Mouse (Mus musculus) limb, embryonic 13.5 days (tissue): ENCODE data around the gene Get4. TPM values are rescaled to one million over a fixed set of nuclear protein-coding genes. Genes with fewer than 3 reads are reported as not detected.

Source experiments
- ATAC-seq: fragments of 200-750 bp; cut with Nextera tagmentation; 2 replicates; pipeline ENCODE4 v1.8.0; 2017; ENCODE audit warnings: low read depth, moderate number of reproducible peaks, moderate TSS enrichment; ENCODE audit not compliant: low FRiP score
- H3K27ac ChIP-seq: fragments of 300-500 bp; sonication (generic); 2 replicates; pipeline ENCODE4 v1.5.1; 2015; ENCODE audit warnings: inconsistent platforms, mild to moderate bottlenecking, moderate library complexity
- H3K27me3 ChIP-seq: fragments of 300-500 bp; sonication (generic); 2 replicates; pipeline ENCODE4 v1.6.1; 2015; ENCODE audit warnings: mild to moderate bottlenecking, inconsistent platforms
- H3K36me3 ChIP-seq: fragments of 300-500 bp; sonication (generic); 2 replicates; pipeline ENCODE4 v1.6.1; 2015; ENCODE audit warnings: inconsistent platforms, mild to moderate bottlenecking, moderate library complexity
- H3K4me1 ChIP-seq: fragments of 300-500 bp; sonication (generic); 2 replicates; pipeline ENCODE4 v1.6.1; 2015; ENCODE audit warnings: inconsistent platforms
- H3K4me2 ChIP-seq: fragments of 300-500 bp; sonication (generic); replicated peaks from 2 replicates; pipeline ENCODE4 v1.6.1; 2015; ENCODE audit warnings: inconsistent platforms, mild to moderate bottlenecking, moderate library complexity
- H3K4me3 ChIP-seq: fragments of 300-500 bp; sonication (generic); 2 replicates; pipeline ENCODE4 v1.5.1; 2015; ENCODE audit warnings: moderate library complexity, mild to moderate bottlenecking, inconsistent platforms
- H3K9ac ChIP-seq: fragments of 300-500 bp; sonication (generic); 2 replicates; pipeline ENCODE4 v1.6.1; 2015; ENCODE audit warnings: mild to moderate bottlenecking, inconsistent platforms
- H3K9me3 ChIP-seq: fragments of 300-500 bp; sonication (generic); 2 replicates; pipeline ENCODE4 v1.6.1; 2016; ENCODE audit warnings: inconsistent platforms
- WGBS: fragments of 180-500 bp; shearing (Covaris S2); methylation state at CpG from one replicate; pipeline ENCODE4 v1.1.7; 2015; 5-methylcytosine and 5-hydroxymethylcytosine counted together
- polyA plus RNA-seq: library from polyadenylated mRNA; unstranded; fragments of >200 nt; fragmentation: Nextera tagmentation; extraction: Ambion mirVana; gene quantifications from 2 replicates; pipeline ENCODE4 v1.2.1, GENCODE M21; 2015

The Get4 gene
- polyA plus RNA-seq, 1 experiment from 2014 or later: 155 TPM

- WGBS: 80% methylated on average over 12 of the region's 12 CpGs
- no peaks in the 10 kb centered on the region for H3K9me3 ChIP-seq
- no peaks in the 10 kb centered on the region for H3K27me3 ChIP-seq
- no peak overlapping the region for H3K9ac ChIP-seq
- no peak for ATAC-seq
- no peak overlapping the region for H3K27ac ChIP-seq
- no peaks in the 10 kb centered on the region for H3K4me1 ChIP-seq
- H3K4me2 ChIP-seq: no peak overlapping the region
- no peaks in the 10 kb centered on the region for H3K36me3 ChIP-seq
- no peak overlapping the region for H3K4me3 ChIP-seq
Observed at GRCm38 (mm10) chr5:139314941-139315642, 63.0 kb downstream of the Get4 start.

GRCm38 (mm10) chr5:139316982-139317675 is 65.0 kb downstream of the Get4 start:
- Histone ChIP-seq H3K27ac (no peak overlapping the region), H3K36me3 (no peaks in the 10 kb centered on the region), H3K9me3 (no peaks in the 10 kb centered on the region), H3K4me3 (no peak overlapping the region), H3K4me2 (no peak overlapping the region), H3K4me1 (no peaks in the 10 kb centered on the region), H3K9ac (no peak overlapping the region), H3K27me3 (peaks cover 5% of the 10 kb centered on the region; the same call in 1 of the 2 replicates)
- 68% methylated on average over 6 of the region's 6 CpGs for WGBS
- ATAC-seq: no peak

- H3K27ac ChIP-seq: no peak overlapping the region
- no peaks in the 10 kb centered on the region for H3K4me1 ChIP-seq
- H3K9me3 ChIP-seq: no peaks in the 10 kb centered on the region
- peaks cover 12% of the 10 kb centered on the region for H3K27me3 ChIP-seq
- no peaks in the 10 kb centered on the region for H3K36me3 ChIP-seq
- H3K4me3 ChIP-seq: no peak overlapping the region
- WGBS: 67% methylated on average over 21 of the region's 21 CpGs
- no peak overlapping the region for H3K4me2 ChIP-seq
- ATAC-seq: no peak
- H3K9ac ChIP-seq: no peak overlapping the region
Observed at GRCm38 (mm10) chr5:139317751-139318504, 65.8 kb downstream of the Get4 start.

Other genes with a start within 250 kb of the Get4 start
- 20.1 and 25.4 TPM in 2 replicates for gene Prkar1b, start 102.3 kb upstream of the Get4 start, polyA plus RNA-seq
- gene Dnaaf5, start 102.1 kb upstream of the Get4 start, polyA plus RNA-seq: 4.4 and 4.7 TPM in 2 replicates
- 48.7 and 51.1 TPM in 2 replicates for gene Sun1, start 51.7 kb upstream of the Get4 start, polyA plus RNA-seq
- gene Adap1, start 73.3 kb downstream of the Get4 start, polyA plus RNA-seq: 0.94 and 1.2 TPM in 2 replicates
- gene Cox19, start 99.1 kb downstream of the Get4 start, polyA plus RNA-seq: 98.3 and 109 TPM in 2 replicates
- gene Cyp2w1, start 100.3 kb downstream of the Get4 start, polyA plus RNA-seq: 2.8 and 4.5 TPM in 2 replicates
- gene Gpr146, start 125.4 kb downstream of the Get4 start, polyA plus RNA-seq: 1.4 and 1.9 TPM in 2 replicates
- gene C130050O18Rik, start 153.0 kb downstream of the Get4 start, polyA plus RNA-seq: 3.5 and 3.9 TPM in 2 replicates
- 3.5 and 4.6 TPM in 2 replicates for gene Gper1, start 170.8 kb downstream of the Get4 start, polyA plus RNA-seq
- gene 3110082I17Rik, start 208.2 kb downstream of the Get4 start, polyA plus RNA-seq: 32.6 and 33.1 TPM in 2 replicates
- gene Zfand2a, start 232.2 kb downstream of the Get4 start, polyA plus RNA-seq: 10.3 and 11.0 TPM in 2 replicates